ENCODE assay signal across 22 mouse cellular contexts in the genomic region with DNA sequence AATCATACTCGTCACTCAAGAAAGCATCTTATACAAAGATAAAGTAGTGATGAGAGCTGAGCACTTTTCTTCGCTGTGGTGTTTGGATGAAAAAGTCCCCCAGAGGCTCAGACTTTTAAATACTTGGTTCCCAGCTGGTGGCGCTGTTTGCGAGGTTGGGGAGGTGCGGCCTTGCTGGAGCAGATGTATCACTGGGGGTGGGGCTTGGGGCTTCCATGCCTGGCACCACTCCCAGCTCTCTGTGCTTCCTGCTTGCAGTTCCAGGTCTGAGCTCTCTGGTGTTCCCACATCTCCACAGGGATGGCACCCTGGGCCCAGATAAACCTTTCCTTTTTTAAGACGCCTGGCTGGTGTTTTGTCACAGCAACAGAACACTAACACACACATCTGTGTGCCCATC. TPM values are rescaled to one million over a fixed set of nuclear protein-coding genes. Genes with fewer than 3 reads are reported as not detected.
DNase-seq lines count a peak whose midpoint lies in the region; ATAC-seq and TF ChIP-seq lines count a peak whose summit lies in the region.
"Had no signal": no experiment of that assay in that cellular context is flagged by ENCODE, and none has a peak within 500 bp of the region (broad histone marks: within the 10 kb centered on the region; RNA-seq: fewer than 3 reads in every experiment).

No protein-coding gene starts in this region.

- no peak for TF ChIP-seq RAD21 in MEL (IDR thresholded peaks at IDR 0.05; ENCODE audit: low read depth, low read length)

- H3K79me2 ChIP-seq in MEL (ENCODE audit: control insufficient read depth, insufficient read depth, low read length, poor library complexity), result peaks cover 2% of the 10 kb centered on the region; the same call in 1 of the 2 replicates

- 0 out of 2 replicates have a peak, but pooled peaks cover 2% of the 10 kb centered on the region for H3K4me1 ChIP-seq in embryonic facial prominence, embryonic 13.5 days
- peaks cover 5% of the 10 kb centered on the region for H3K4me1 ChIP-seq in embryonic facial prominence, embryonic 10.5 days
- no peaks in the 10 kb centered on the region for H3K4me1 ChIP-seq in MEL (ENCODE audit: control insufficient read depth in 1 of 2, insufficient read depth in 2 of 2, low read length in 2 of 2)
- H3K4me1 ChIP-seq: midbrain, embryonic 10.5 days had no signal

- TF ChIP-seq POLR2A in MEL (IDR thresholded peaks at IDR 0.05; ENCODE audit: control insufficient read depth in 1 of 2, insufficient read depth in 1 of 2, low read depth in 1 of 2, low read length in 2 of 2, poor library complexity in 1 of 2), result no peak

- WGBS in embryonic facial prominence, embryonic 13.5 days, result 81% methylated on average over 6 of the region's 6 CpGs
- WGBS in embryonic facial prominence, embryonic 10.5 days, result 94% methylated on average over 6 of the region's 6 CpGs

- peaks cover 4% of the 10 kb centered on the region; the same call in 1 of the 2 replicates for H3K9me3 ChIP-seq in embryonic facial prominence, embryonic 13.5 days
- no peaks in the 10 kb centered on the region for H3K9me3 ChIP-seq in embryonic facial prominence, embryonic 10.5 days
- H3K9me3 ChIP-seq in MEL (replicated peaks; ENCODE audit: insufficient read depth, low read length), result no peaks in the 10 kb centered on the region
- H3K9me3 ChIP-seq: forebrain, embryonic 15.5 days; heart, embryonic 13.5 days; liver, embryonic 12.5 days had no signal

- ATAC-seq in embryonic facial prominence, embryonic 13.5 days (ENCODE audit: insufficient number of reproducible peaks, insufficient read depth, low FRiP score, low TSS enrichment, low read depth), result no peak
- ATAC-seq in CD4-positive, CD25-positive, alpha-beta regulatory T cell, adult 4 months, result no peak
- ATAC-seq: forebrain, embryonic 15.5 days; hindbrain, embryonic 16.5 days; liver, embryonic 12.5 days had no signal

- H3K9ac ChIP-seq in embryonic facial prominence, embryonic 13.5 days, result no peak overlapping the region
- no peak overlapping the region for H3K9ac ChIP-seq in MEL (ENCODE audit: control insufficient read depth, low read depth, low read length, poor library complexity, severe bottlenecking)
- H3K9ac ChIP-seq: forebrain, embryonic 15.5 days; heart, embryonic 13.5 days; limb, embryonic 12.5 days; liver, embryonic 12.5 days had no signal

- TF ChIP-seq EP300 in MEL (IDR thresholded peaks at IDR 0.05; ENCODE audit: low read depth in 1 of 2, low read length in 2 of 2), result no peak

- no peak overlapping the region for H3K4me2 ChIP-seq in embryonic facial prominence, embryonic 13.5 days
- H3K4me2 ChIP-seq: forebrain, embryonic 15.5 days; heart, embryonic 13.5 days; limb, embryonic 12.5 days; liver, embryonic 12.5 days had no signal

- H3K27ac ChIP-seq in embryonic facial prominence, embryonic 13.5 days, result peak overlapping the region; percentile 55; the same call in 1 of the 2 replicates
- no peak overlapping the region for H3K27ac ChIP-seq in embryonic facial prominence, embryonic 10.5 days (replicated peaks)
- H3K27ac ChIP-seq in MEL (ENCODE audit: control insufficient read depth, low read depth, low read length), result no peak overlapping the region
- H3K27ac ChIP-seq: forebrain, embryonic 15.5 days; heart, embryonic 13.5 days; limb, embryonic 12.5 days; liver, embryonic 12.5 days; midbrain, embryonic 10.5 days had no signal

- no peak overlapping the region for H3K4me3 ChIP-seq in embryonic facial prominence, embryonic 13.5 days
- no peak overlapping the region for H3K4me3 ChIP-seq in embryonic facial prominence, embryonic 10.5 days
- H3K4me3 ChIP-seq in MEL (ENCODE audit: control insufficient read depth in 1 of 2, insufficient read depth in 1 of 2, low read depth in 2 of 2, low read length in 2 of 2), result no peak overlapping the region
- H3K4me3 ChIP-seq: forebrain, embryonic 15.5 days; heart, embryonic 13.5 days; limb, embryonic 12.5 days; liver, embryonic 12.5 days; midbrain, embryonic 10.5 days had no signal

- H3K27me3 ChIP-seq in embryonic facial prominence, embryonic 13.5 days, result no peaks in the 10 kb centered on the region; the same call in 1 of the 2 replicates
- H3K27me3 ChIP-seq in embryonic facial prominence, embryonic 10.5 days (replicated peaks; ENCODE audit: low read depth, poor library complexity, severe bottlenecking), result no peaks in the 10 kb centered on the region
- no peaks in the 10 kb centered on the region for H3K27me3 ChIP-seq in MEL (ENCODE audit: control insufficient read depth in 1 of 2, insufficient read depth in 2 of 2, low read length in 2 of 2)
- H3K27me3 ChIP-seq: forebrain, embryonic 15.5 days; heart, embryonic 13.5 days; limb, embryonic 12.5 days; liver, embryonic 12.5 days had no signal

- H3K36me3 ChIP-seq in embryonic facial prominence, embryonic 13.5 days, result peaks cover 7% of the 10 kb centered on the region
- peaks cover 36% of the 10 kb centered on the region for H3K36me3 ChIP-seq in embryonic facial prominence, embryonic 10.5 days (replicated peaks)
- H3K36me3 ChIP-seq in MEL (ENCODE audit: control insufficient read depth in 1 of 2, insufficient read depth in 2 of 2, low read length in 2 of 2), result no peaks in the 10 kb centered on the region; a peak in 1 of 4 replicates

- DNase-seq in embryonic facial prominence, embryonic 10.5 days (ENCODE audit: low spot score), result no peak
- DNase-seq in layer of hippocampus, adult 9-11 months, result peak; percentile 52
- no peak for DNase-seq in layer of hippocampus, adult 9-10 months (ENCODE audit: low spot score)
- DNase-seq in MEL (ENCODE audit: low read depth, low spot score), result no peak
- DNase-seq in adrenal gland, postnatal 25 days, result peak; percentile 50
- DNase-seq in left cerebral cortex, adult 8-10 months (ENCODE audit: low spot score in 2 of 2), result no peak
- DNase-seq: cerebellum, adult 9-10 months; heart, postnatal 36 days; kidney, adult 11 months; lung, adult 2 months; thymus, postnatal 25 days had no signal

- TF ChIP-seq CTCF in MEL (IDR thresholded peaks at IDR 0.05 in 2 of 3, conservative IDR thresholded peaks at IDR 0.05 in 1 of 3; ENCODE audit: control insufficient read depth in 1 of 3, insufficient read depth in 1 of 3, low read depth in 2 of 3, low read length in 3 of 3, poor library complexity in 1 of 3, severe bottlenecking in 1 of 3), result peak in 2 of 3 experiments; percentile 16 to 24; a peak in 2 of 6 replicates

TF ChIP-seq in MEL, 35 proteins besides CTCF, POLR2A, EP300 and RAD21:
- no peak for TF ChIP-seq NELFE (IDR thresholded peaks at IDR 0.05; ENCODE audit: low read depth, low read length)
- no peak for TF ChIP-seq USF1 (IDR thresholded peaks at IDR 0.05; ENCODE audit: low read depth, low read length)

RNA-seq across cellular contexts. Expression of gene Napepld, which starts 23.3 kb away (rescaled TPM):
- 2.1 and 2.2 TPM in 2 replicates for polyA plus RNA-seq in embryonic facial prominence, embryonic 13.5 days (2015; fragmentation: Nextera tagmentation; extraction: Ambion mirVana)
- 4.8 and 5.0 TPM in 2 replicates for polyA plus RNA-seq in embryonic facial prominence, embryonic 10.5 days (2016; fragmentation: Nextera tagmentation; extraction: Ambion mirVana)
- total RNA-seq in MEL (2012; rRNA removed), result 1.5 and 1.9 TPM in 2 replicates
- polyA plus RNA-seq in MEL (2012; ENCODE audit: insufficient read depth in 1 of 2, insufficient read length in 2 of 2, low read depth in 1 of 2, low replicate concordance in 2 of 2, missing spikeins in 1 of 2), result 1 to 10 TPM in 1 of 2 experiments, not detected in 1; 3.0 TPM
- 47.6 and 63.1 TPM in 2 replicates for total RNA-seq in adrenal gland, postnatal 25 days (2021)
- polyA plus RNA-seq in CD4-positive, CD25-positive, alpha-beta regulatory T cell, adult 4 months (2017; shearing (Covaris generic)), result 1 to 10 TPM; 3.3 to 3.9 TPM
- total RNA-seq in left cerebral cortex, adult 8-10 months (2022), result 10 to 100 TPM; 11.6 to 13.2 (median 12.2) TPM

RNA-seq across cellular contexts. Expression of gene Armc10, which starts 32.3 kb away (rescaled TPM):
- 51.0 and 51.6 TPM in 2 replicates for polyA plus RNA-seq in embryonic facial prominence, embryonic 13.5 days (2015; fragmentation: Nextera tagmentation; extraction: Ambion mirVana)
- 63.1 and 63.4 TPM in 2 replicates for polyA plus RNA-seq in embryonic facial prominence, embryonic 10.5 days (2016; fragmentation: Nextera tagmentation; extraction: Ambion mirVana)
- total RNA-seq in MEL (2012; rRNA removed), result 57.5 and 60.4 TPM in 2 replicates
- 100 to 1,000 TPM in 1 of 2 experiments, 10 to 100 TPM in 1; 52.2 to 152 TPM for polyA plus RNA-seq in MEL (2012; ENCODE audit: insufficient read depth in 1 of 2, insufficient read length in 2 of 2, low read depth in 1 of 2, low replicate concordance in 2 of 2, missing spikeins in 1 of 2)
- 25.9 and 33.4 TPM in 2 replicates for total RNA-seq in adrenal gland, postnatal 25 days (2021)
- 10 to 100 TPM; 35.9 to 38.0 TPM for polyA plus RNA-seq in CD4-positive, CD25-positive, alpha-beta regulatory T cell, adult 4 months (2017; shearing (Covaris generic))
- total RNA-seq in left cerebral cortex, adult 8-10 months (2022), result 10 to 100 TPM; 20.0 to 21.6 (median 20.7) TPM

RNA-seq across cellular contexts. Expression of gene Fbxl13, which starts 32.5 kb away (rescaled TPM):
- polyA plus RNA-seq in embryonic facial prominence, embryonic 13.5 days (2015; fragmentation: Nextera tagmentation; extraction: Ambion mirVana), result 0.14 and 0.47 TPM in 2 replicates
- polyA plus RNA-seq in embryonic facial prominence, embryonic 10.5 days (2016; fragmentation: Nextera tagmentation; extraction: Ambion mirVana), result 0.09 and 0.28 TPM in 2 replicates
- 0.13 and 0.23 TPM in 2 replicates for total RNA-seq in MEL (2012; rRNA removed)
- under 1 TPM in 1 of 2 experiments, not detected in 1; 0.13 TPM for polyA plus RNA-seq in MEL (2012; ENCODE audit: insufficient read depth in 1 of 2, insufficient read length in 2 of 2, low read depth in 1 of 2, low replicate concordance in 2 of 2, missing spikeins in 1 of 2)
- not detected in 2 replicates for total RNA-seq in adrenal gland, postnatal 25 days (2021)
- polyA plus RNA-seq in CD4-positive, CD25-positive, alpha-beta regulatory T cell, adult 4 months (2017; shearing (Covaris generic)), result not detected
- under 1 TPM; 0.23 to 0.70 (median 0.32) TPM for total RNA-seq in left cerebral cortex, adult 8-10 months (2022)
- total RNA-seq: ES-E14; gastrocnemius, adult 18-20 months; granulocyte monocyte progenitor cell, adult 5-6 weeks; heart, postnatal 36 days had no signal

RNA-seq across cellular contexts. Expression of gene Pmpcb, which starts 59.0 kb away (rescaled TPM):
- 87.0 and 95.7 TPM in 2 replicates for polyA plus RNA-seq in embryonic facial prominence, embryonic 13.5 days (2015; fragmentation: Nextera tagmentation; extraction: Ambion mirVana)
- polyA plus RNA-seq in embryonic facial prominence, embryonic 10.5 days (2016; fragmentation: Nextera tagmentation; extraction: Ambion mirVana), result 78.0 and 84.7 TPM in 2 replicates
- 162 and 169 TPM in 2 replicates for total RNA-seq in MEL (2012; rRNA removed)
- 100 to 1,000 TPM; 172 to 265 TPM for polyA plus RNA-seq in MEL (2012; ENCODE audit: insufficient read depth in 1 of 2, insufficient read length in 2 of 2, low read depth in 1 of 2, low replicate concordance in 2 of 2, missing spikeins in 1 of 2)
- total RNA-seq in adrenal gland, postnatal 25 days (2021), result 277 and 295 TPM in 2 replicates
- polyA plus RNA-seq in CD4-positive, CD25-positive, alpha-beta regulatory T cell, adult 4 months (2017; shearing (Covaris generic)), result 10 to 100 TPM; 81.7 to 86.2 TPM
- total RNA-seq in left cerebral cortex, adult 8-10 months (2022), result 10 to 100 TPM; 58.6 to 77.1 (median 69.3) TPM

Comparison
In these comparisons a context has a peak if more than half of its experiments do, and no peak if none do; other contexts are left out.
1. DNase-seq: peak in layer of hippocampus, adult 9-11 months (single experiment) and adrenal gland, postnatal 25 days (single experiment); none in embryonic facial prominence, embryonic 10.5 days (single experiment), layer of hippocampus, adult 9-10 months (single experiment), MEL (single experiment) and left cerebral cortex, adult 8-10 months (0 of 2).